Mouse (Mus musculus) ES-E14 (cell line): Measurements from ENCODE around the gene Sumf1.
A peak's percentile ranks its signal among the peaks of the same experiment; 100 is the strongest.

ENCODE experiments used
- CHD2 ChIP-seq: IDR thresholded peaks from 2 replicates; pipeline ENCODE4 v1.6.1; 2014; ENCODE audit warnings: mild to moderate bottlenecking, low read depth, low read length, inconsistent platforms
- HCFC1 ChIP-seq: IDR thresholded peaks from 2 replicates; pipeline ENCODE4 v1.6.1; 2012; ENCODE audit warnings: low read length, inconsistent platforms, borderline replicate concordance; ENCODE audit not compliant: insufficient read depth
- MAFK ChIP-seq: IDR thresholded peaks from 2 replicates; pipeline ENCODE4 v1.6.1; 2014; ENCODE audit warnings: mild to moderate bottlenecking, low read depth, low read length, inconsistent platforms; ENCODE audit not compliant: insufficient read depth
- ZC3H11A ChIP-seq: IDR thresholded peaks from 2 replicates; pipeline ENCODE4 v1.6.1; 2012; ENCODE audit warnings: low read depth, mild to moderate bottlenecking, inconsistent platforms, low read length, borderline replicate concordance
- ZNF384 ChIP-seq: IDR thresholded peaks from 2 replicates; pipeline ENCODE4 v1.6.1; 2012; ENCODE audit warnings: low read depth, low read length, inconsistent platforms

DNA sequence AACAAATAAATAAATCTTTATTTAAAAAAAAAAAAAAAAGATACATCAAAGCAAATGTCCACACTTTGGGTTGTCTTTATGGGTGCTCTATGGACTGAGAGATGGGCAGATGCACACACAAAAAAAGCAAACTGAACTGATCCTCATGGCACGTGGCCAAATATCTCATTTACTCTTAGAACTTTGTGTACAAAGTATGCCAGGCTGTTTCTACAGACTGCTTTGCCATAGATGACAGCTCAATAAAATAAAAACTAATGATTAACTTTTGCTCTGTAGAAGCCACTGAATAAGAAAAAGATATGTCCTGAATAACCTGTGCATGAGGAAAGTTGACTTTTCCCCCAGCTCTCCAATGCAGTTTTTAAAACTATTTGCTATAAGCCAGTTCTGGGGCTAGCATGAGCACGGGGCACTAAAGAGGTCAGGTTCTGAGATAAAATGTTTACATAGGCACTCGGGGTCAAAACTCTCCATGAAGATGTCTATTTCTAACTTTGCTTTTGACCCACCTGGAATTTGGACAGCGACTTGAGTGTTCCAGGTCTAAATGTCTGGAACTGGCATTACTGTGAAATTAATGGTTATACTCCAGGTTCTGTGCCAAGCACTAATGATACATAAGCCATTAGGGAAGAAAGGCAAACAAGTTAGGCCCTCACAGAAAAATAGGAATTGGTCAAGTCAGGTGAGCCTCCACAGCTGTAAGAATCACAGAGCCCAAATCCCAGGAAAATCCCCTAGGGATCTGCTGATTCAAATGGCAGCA is 44.5 kb downstream of the Sumf1 start:
- TF ChIP-seq CHD2 (no peak), ZNF384 (peak; percentile 68; the same call in 1 of the 2 replicates), MAFK (no peak), HCFC1 (no peak), ZC3H11A (no peak)
